Mouse (Mus musculus) neural tube, embryonic 14.5 days (tissue): ENCODE results near the gene Cib3. TPM values are rescaled to one million over a fixed set of nuclear protein-coding genes. Genes with fewer than 3 reads are reported as not detected.

Experiments used
- ATAC-seq: fragments of 200-750 bp; cut with Nextera tagmentation; 2 replicates; pipeline ENCODE4 v1.8.0; 2017; ENCODE audit warnings: low read depth, mild to moderate bottlenecking, moderate TSS enrichment, moderate library complexity
- H3K27ac ChIP-seq: fragments of 300-500 bp; sonication (generic); 2 replicates; pipeline ENCODE4 v1.5.1; 2014; ENCODE audit warnings: low read depth, mild to moderate bottlenecking, control low read depth, low read length, moderate library complexity, mixed read lengths
- H3K27me3 ChIP-seq: fragments of 300-500 bp; sonication (generic); 2 replicates; pipeline ENCODE4 v1.6.1; 2014; ENCODE audit warnings: low read length; ENCODE audit not compliant: control insufficient read depth, insufficient read depth
- H3K36me3 ChIP-seq: fragments of 300-500 bp; sonication (generic); 2 replicates; pipeline ENCODE4 v1.6.1; 2014; ENCODE audit warnings: low read length, mixed read lengths; ENCODE audit not compliant: control insufficient read depth, insufficient read depth
- H3K4me1 ChIP-seq: fragments of 300-500 bp; sonication (generic); 2 replicates; pipeline ENCODE4 v1.6.1; 2014; ENCODE audit warnings: low read length; ENCODE audit not compliant: control insufficient read depth, insufficient read depth
- H3K4me2 ChIP-seq: fragments of 300-500 bp; sonication (generic); 2 replicates; pipeline ENCODE4 v1.6.1; 2014; ENCODE audit warnings: mild to moderate bottlenecking, low read depth, low read length, control low read depth
- H3K4me3 ChIP-seq: fragments of 300-500 bp; sonication (generic); 2 replicates; pipeline ENCODE4 v1.5.1; 2014; ENCODE audit warnings: low read depth, low read length, control low read depth, mixed read lengths
- H3K9ac ChIP-seq: fragments of 300-500 bp; sonication (generic); replicated peaks from 2 replicates; pipeline ENCODE4 v1.6.1; 2014; ENCODE audit warnings: low read depth, mild to moderate bottlenecking, control low read depth, low read length, mixed read lengths
- H3K9me3 ChIP-seq: fragments of 300-500 bp; sonication (generic); 2 replicates; pipeline ENCODE4 v1.6.1; 2016; ENCODE audit warnings: low read length; ENCODE audit not compliant: control insufficient read depth
- whole genome bisulfite sequencing: fragments of 180-500 bp; shearing (Covaris S2); extraction: QIAGEN DNeasy Blood & Tissue Kit; methylation state at CpG from one replicate; pipeline ENCODE4 v1.1.7; 2014; 5-methylcytosine and 5-hydroxymethylcytosine counted together
- polyA plus RNA-seq: library from polyadenylated mRNA; unstranded; fragments of >200 nt; fragmentation: Nextera tagmentation; extraction: Ambion mirVana; gene quantifications from 2 replicates; pipeline ENCODE4 v1.2.1, GENCODE M21; 2014

Gene Cib3
- polyA plus RNA-seq, 1 experiment from 2014 or later = not detected

GRCm38 (mm10) chr8:72160007-72160406, 52.6 kb downstream of the Cib3 start:
- ATAC-seq = no peak

DNA sequence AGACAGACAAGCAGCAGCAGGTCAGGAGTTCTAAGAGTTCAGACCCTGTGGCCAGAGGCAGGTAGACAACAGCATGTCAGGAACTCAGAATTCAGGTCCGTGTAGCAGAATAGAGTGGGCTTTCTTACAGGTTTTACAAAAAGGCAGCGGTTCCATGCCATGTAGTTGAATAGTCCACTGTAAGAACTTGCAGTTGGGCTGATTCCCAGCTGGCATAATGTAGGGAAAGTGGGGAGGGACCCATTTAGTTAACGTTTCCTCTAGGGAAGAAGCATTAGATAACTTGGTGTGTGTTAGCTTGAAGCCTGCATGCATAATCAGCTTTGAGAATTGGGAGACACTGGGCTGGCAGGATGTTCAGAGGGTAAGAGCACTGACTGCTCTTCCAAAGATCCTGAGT, 53.9 kb downstream of the Cib3 start:
- Histone ChIP-seq H3K4me3 (no peak overlapping the region), H3K36me3 (no peaks in the 10 kb centered on the region), H3K4me2 (no peak overlapping the region), H3K9ac (no peak overlapping the region), H3K9me3 (no peaks in the 10 kb centered on the region), H3K4me1 (peaks cover 16% of the 10 kb centered on the region), H3K27me3 (no peaks in the 10 kb centered on the region), H3K27ac (no peak overlapping the region)
- ATAC-seq = no peak
- WGBS = 79% methylated on average over 3 of the region's 3 CpGs

More at GRCm38 (mm10) chr8:72160007-72160406, 52.6 kb downstream of the Cib3 start:
- H3K9me3 ChIP-seq = no peaks in the 10 kb centered on the region
- no peak overlapping the region; the same call in 1 of the 2 replicates for H3K27ac ChIP-seq
- peak overlapping the region; percentile 71 for H3K4me2 ChIP-seq
- H3K4me3 ChIP-seq = peak overlapping the region; percentile 42
- no peaks in the 10 kb centered on the region for H3K36me3 ChIP-seq
- H3K9ac ChIP-seq = no peak overlapping the region
- peaks cover 16% of the 10 kb centered on the region for H3K4me1 ChIP-seq
- WGBS = 70% methylated on average over 3 of the region's 3 CpGs
- no peaks in the 10 kb centered on the region for H3K27me3 ChIP-seq

DNA sequence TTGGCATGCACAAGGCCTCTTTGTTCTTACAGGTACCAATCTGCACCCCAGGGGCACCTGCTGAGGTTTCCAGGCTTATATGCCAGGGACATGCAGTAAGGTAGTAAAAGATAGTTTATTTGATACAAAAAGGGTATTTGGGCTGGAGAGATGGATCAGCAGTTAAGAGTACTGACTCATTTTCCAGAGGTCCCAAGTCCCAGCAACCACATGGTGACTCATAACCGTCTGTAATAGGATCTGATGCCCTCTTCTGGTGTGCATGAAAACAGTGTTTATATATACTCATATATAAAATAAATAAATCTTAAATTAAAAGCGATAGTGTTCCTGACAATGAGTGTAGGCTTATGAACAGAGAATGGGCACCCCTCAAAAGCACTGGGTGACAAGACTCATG, 54.5 kb downstream of the Cib3 start:
- Histone ChIP-seq H3K4me1 (peaks cover 16% of the 10 kb centered on the region), H3K27ac (no peak overlapping the region), H3K36me3 (no peaks in the 10 kb centered on the region), H3K27me3 (no peaks in the 10 kb centered on the region), H3K4me3 (no peak overlapping the region), H3K4me2 (no peak overlapping the region), H3K9me3 (no peaks in the 10 kb centered on the region), H3K9ac (no peak overlapping the region)
- 92% methylated on average over 2 of the region's 2 CpGs for WGBS
- ATAC-seq = no peak

Other genes starting within 250 kb of the Cib3 start
- gene Cyp4f18, start 203.2 kb downstream of the Cib3 start, polyA plus RNA-seq = 0.66 and 0.68 TPM in 2 replicates
- gene Olfr372, start 171.6 kb downstream of the Cib3 start, polyA plus RNA-seq = not detected in 2 replicates
- not detected in 2 replicates for gene Olfr373, start 129.7 kb downstream of the Cib3 start, polyA plus RNA-seq
- gene Olfr374, start 105.8 kb downstream of the Cib3 start, polyA plus RNA-seq = 0.04 TPM in 1 of 2 replicates, not detected in the other
- gene Tpm4, start 77.9 kb downstream of the Cib3 start, polyA plus RNA-seq = 102 and 174 TPM in 2 replicates
- gene Rab8a, start 51.6 kb downstream of the Cib3 start, polyA plus RNA-seq = 53.2 and 67.9 TPM in 2 replicates
- gene Hsh2d, start 23.2 kb downstream of the Cib3 start, polyA plus RNA-seq = not detected in 2 replicates
- not detected in 2 replicates for gene Gm11034, start 799 bp upstream of the Cib3 start, polyA plus RNA-seq
- gene Fam32a, start 6.9 kb upstream of the Cib3 start, polyA plus RNA-seq = 60.5 and 71.7 TPM in 2 replicates
- 220 and 235 TPM in 2 replicates for gene Ap1m1, start 27.2 kb upstream of the Cib3 start, polyA plus RNA-seq
- 12.3 and 13.8 TPM in 2 replicates for gene Gm10282, start 92.4 kb upstream of the Cib3 start, polyA plus RNA-seq
- gene Klf2, start 106.2 kb upstream of the Cib3 start, polyA plus RNA-seq = 4.3 and 6.7 TPM in 2 replicates
- 63.3 and 66.1 TPM in 2 replicates for gene Eps15l1, start 208.6 kb upstream of the Cib3 start, polyA plus RNA-seq
- 0.59 and 1.3 TPM in 2 replicates for gene Calr3, start 231.0 kb upstream of the Cib3 start, polyA plus RNA-seq
- gene 1700030K09Rik, start 231.0 kb upstream of the Cib3 start, polyA plus RNA-seq = 15.2 and 16.3 TPM in 2 replicates